Mouse (Mus musculus) brain, embryonic 18.5 days (tissue): Measurements from ENCODE around the gene Prpf4.
A peak's percentile ranks its signal among the peaks of the same experiment; 100 is the strongest.

ENCODE experiments used
- DNase-seq: peaks from one replicate; pipeline ENCODE4 v3.0.0-alpha.2; 2012; ENCODE audit warnings: low read depth, low spot score

Prpf4 gene

DNA sequence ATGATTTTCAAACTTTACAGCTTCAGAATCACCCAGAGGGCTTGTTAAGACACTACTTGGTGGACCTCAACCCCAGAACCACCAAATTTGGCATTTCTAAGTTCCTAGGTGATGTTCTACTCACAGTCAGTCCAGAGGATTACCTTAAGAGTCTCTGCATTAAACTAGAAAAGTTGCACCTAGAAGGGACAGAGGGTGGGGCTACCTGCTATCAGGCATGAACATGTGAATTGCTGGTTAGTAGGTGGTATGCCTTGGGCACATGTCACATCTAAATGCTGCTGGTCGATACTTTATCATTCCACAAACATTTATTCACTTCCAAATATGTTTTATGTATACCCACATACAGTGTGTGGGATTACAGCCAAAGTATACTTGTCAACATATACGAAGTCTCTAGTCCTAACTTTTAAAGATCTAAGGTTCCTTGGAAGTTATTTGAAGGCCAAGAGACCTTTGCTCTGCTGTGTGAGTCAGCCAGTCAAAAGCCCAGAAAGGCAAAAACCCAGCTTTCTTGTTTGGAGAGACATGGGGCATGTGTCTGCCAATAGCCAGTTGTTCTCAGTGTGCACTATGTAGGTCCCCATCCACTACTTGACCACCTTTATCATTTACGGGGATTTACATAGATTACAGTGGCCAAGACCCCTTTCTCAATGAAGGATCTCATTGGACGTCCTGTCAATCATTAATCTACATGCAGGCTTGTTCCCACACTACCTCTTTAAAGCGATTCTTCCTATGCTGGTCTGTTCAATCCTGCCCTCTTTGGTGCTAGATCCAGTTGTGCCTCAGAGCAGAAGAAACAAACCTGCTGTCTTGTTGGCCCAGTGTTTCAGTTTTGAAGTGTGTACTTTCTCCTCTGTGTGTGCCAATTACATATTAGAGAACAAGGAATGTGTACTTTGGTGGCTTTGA lies 18.7 kb upstream of the Prpf4 start:
- no peak for DNase-seq

GRCm38 (mm10) chr4:62391892-62392291 lies 16.7 kb upstream of the Prpf4 start:
- no peak for DNase-seq

GRCm38 (mm10) chr4:62393459-62393858 lies 15.1 kb upstream of the Prpf4 start:
- DNase-seq, result no peak

DNA sequence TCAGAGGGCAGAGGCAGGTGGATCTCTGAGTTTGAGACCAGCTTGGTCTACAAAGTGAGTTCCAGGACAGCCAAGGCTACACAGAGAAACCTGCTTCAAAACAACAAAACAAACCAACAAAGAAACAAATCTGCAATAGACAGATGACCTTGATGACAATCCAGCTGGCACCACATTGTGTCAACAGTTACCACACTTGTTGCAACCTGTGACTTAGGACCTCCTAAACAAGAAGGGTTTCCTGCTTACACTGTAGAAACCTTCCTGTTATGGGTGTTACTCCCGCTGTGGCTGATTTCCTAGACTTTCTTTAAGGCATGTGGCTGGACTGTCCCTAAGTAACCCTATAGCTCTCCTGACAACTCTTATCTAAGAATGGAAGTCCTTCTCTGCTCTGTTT lies 12.8 kb upstream of the Prpf4 start:
- no peak for DNase-seq

GRCm38 (mm10) chr4:62397616-62398365 lies 10.8 kb upstream of the Prpf4 start:
- no peak for DNase-seq

- no peak for DNase-seq
Measured at GRCm38 (mm10) chr4:62398956-62399355, 9.6 kb upstream of the Prpf4 start.

- no peak for DNase-seq
Measured at GRCm38 (mm10) chr4:62406133-62406532, 2.5 kb upstream of the Prpf4 start.

DNA sequence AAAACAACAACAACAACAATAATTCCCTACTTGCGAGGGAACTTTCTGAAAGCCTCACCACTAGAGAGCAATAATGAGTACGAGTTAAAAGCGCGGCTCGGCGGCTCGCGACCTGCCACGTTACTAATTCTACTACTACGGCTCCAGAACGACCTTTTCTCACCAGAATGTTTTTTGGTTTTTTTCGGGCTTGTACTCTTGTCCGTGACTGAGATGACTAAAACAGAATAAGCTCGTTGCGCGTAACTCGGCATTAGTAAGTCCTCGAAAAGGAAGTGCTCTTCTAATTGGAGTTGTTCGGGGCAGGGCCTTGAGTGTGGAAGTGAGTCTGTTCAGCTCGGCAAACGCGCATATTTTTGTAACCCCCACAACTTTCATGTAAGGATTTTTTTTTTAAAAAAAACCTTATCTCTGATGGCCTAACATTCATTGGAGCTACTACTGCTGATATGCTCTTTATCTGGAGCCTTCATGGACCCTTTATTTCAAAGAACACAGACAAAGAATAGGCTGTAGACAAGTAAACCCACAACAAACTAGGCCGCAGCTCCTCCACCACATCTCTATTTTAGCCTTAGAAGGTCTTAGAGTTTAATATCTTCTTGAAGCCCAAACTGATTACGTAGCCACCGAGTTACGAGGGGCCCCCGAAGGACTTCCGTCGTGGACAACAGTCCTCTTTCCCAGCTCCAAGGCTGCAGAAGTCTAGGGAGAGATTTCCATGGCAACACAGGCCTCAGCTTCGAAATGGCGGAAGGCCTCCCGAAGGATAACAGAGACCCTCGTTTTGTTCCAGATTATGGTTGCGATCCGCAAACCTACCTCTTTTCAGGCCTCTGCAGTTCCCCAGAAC lies 641 bp upstream of the Prpf4 start:
- DNase-seq, result peak; percentile 36

- no peak for DNase-seq
Measured at GRCm38 (mm10) chr4:62409615-62410014, 1.0 kb downstream of the Prpf4 start.

- no peak for DNase-seq
Measured at GRCm38 (mm10) chr4:62410325-62410724, 1.7 kb downstream of the Prpf4 start.

DNA sequence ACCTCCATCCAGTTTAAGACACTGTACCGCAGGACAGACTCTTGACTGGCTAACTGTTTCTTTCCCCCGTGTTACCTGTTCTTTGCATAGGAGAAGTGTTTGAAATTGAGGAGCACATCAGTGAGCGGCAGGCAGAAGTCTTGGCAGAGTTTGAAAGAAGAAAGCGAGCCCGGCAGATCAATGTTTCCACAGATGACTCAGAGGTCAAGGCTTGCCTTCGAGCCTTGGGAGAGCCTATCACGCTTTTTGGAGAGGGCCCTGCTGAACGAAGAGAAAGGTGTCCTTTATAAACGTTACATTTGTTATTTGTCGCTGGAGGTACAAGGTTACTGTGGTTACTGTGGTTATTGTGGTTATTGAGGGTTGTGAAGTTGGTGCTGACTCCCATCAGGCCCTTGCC lies 3.0 kb downstream of the Prpf4 start:
- DNase-seq, result no peak

GRCm38 (mm10) chr4:62418448-62418847 lies 9.9 kb downstream of the Prpf4 start:
- no peak for DNase-seq

DNA sequence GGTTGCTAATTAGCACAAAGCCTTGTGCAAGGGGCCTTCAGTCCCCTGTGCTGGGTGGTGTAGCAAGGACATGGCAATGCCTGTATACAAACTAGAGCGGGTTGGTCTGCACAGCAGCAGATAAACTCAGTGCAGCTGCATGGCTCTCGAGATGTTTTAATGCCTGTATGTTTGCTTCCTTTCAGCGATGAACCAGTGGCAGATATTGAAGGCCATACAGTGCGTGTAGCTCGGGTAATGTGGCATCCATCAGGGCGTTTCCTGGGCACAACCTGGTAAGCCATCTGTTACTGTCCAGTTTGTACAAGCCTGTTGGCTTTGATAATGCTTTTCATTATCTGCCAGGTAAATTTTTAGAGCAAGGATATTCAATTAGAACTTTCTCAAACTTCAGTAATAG lies 10.5 kb downstream of the Prpf4 start:
- DNase-seq, result no peak

GRCm38 (mm10) chr4:62425891-62426290 lies 17.3 kb downstream of the Prpf4 start:
- no peak for DNase-seq

- DNase-seq, result no peak
Measured at GRCm38 (mm10) chr4:62427978-62428758, 19.6 kb downstream of the Prpf4 start.

DNA sequence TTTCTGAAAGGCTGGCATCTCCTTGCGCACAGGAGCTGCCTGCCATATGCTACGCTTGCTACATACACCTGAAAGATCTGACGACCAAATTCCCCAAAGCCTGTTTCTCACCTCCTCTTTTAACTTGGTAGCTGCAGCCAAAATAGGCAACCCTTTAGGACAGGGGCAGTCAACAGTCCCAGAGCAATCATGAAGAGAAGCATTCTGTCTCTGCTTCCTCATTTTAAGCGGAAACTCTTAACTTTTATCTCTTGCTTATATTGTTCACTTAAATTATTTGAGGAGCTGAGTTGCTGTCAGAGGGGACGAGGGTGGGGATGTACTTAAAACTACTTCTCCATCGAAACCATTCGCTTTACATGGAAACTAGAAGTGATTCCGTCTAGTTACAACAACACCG lies 21.0 kb downstream of the Prpf4 start:
- DNase-seq, result no peak

GRCm38 (mm10) chr4:62430678-62431077 lies 22.1 kb downstream of the Prpf4 start:
- DNase-seq, result no peak

- no peak for DNase-seq
Measured at GRCm38 (mm10) chr4:62431522-62431921, 22.9 kb downstream of the Prpf4 start.

DNA sequence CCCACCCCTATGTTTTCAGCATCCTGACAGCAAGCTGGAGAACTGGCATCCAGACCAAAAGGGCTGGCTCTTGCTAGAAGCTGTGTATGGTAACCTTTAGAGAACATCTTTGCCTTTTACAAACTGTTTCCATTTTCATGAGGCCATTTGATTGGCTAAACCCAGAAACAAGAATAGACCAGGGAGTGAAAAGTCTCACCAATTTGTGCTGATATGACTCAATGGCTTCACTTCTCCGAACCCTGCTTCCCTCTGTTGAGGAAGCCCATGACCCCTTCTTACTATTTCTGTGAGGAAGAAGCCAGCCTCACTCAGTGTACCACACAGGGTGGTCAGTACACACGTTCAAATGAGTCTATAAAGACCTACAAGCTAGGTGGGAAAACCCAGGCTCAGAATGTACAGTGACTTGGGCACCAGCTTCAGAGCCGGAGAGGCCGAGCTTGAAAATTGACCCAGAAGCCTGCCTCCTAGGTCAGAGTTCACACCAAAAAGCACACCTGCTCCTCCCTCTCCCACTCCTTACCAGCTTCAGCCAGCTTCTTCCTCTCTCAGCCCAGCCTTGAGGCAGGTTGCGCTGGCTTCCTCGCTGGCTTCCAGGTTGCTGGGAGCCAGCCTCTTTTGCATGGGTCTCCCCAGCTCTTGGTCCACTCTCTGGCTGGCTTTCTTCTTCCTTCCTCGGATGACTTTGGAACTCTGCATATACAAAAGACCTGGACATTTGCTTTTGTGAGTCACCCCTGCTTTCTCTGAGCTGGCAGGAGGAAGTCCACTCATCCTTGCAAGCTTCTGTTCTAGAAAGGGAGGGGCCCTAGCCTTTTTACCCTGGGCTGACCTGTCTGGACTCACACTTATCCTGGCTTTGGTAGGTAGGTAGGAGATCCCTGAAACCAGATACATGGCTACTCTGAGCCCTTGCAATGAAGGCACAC lies 25.6 kb downstream of the Prpf4 start:
- no peak for DNase-seq

GRCm38 (mm10) chr4:62435081-62435480 lies 26.5 kb downstream of the Prpf4 start, which contains the start of gene Rnf183:
Gene Rnf183 (minus strand): TSS chr4:62435252.
- no peak for DNase-seq
